Mouse (Mus musculus) embryonic facial prominence, embryonic 12.5 days (tissue): ENCODE measurements at regions not wholly inside any gene's neighbourhood (a gene's known extent, or its start where the extent isn't known, plus 50 kb on each side); places are given as distances from the start of the nearest gene placed in this dataset.

Experiments used
- ATAC-seq: fragments of 200-750 bp; cut with Nextera tagmentation; 2 replicates; pipeline ENCODE4 v1.8.0; 2017; ENCODE audit not compliant: insufficient number of reproducible peaks, insufficient read depth, low FRiP score, low TSS enrichment
- H3K27ac ChIP-seq: fragments of 300-500 bp; sonication (generic); 2 replicates; pipeline ENCODE4 v1.5.1; 2016; ENCODE audit warnings: mild to moderate bottlenecking
- H3K27me3 ChIP-seq: fragments of 300-500 bp; sonication (generic); 2 replicates; pipeline ENCODE4 v1.6.1; 2016; ENCODE audit warnings: mild to moderate bottlenecking, moderate library complexity
- H3K36me3 ChIP-seq: fragments of 300-500 bp; sonication (generic); 2 replicates; pipeline ENCODE4 v1.6.1; 2016; ENCODE audit warnings: mild to moderate bottlenecking
- H3K4me1 ChIP-seq: fragments of 300-500 bp; sonication (generic); 2 replicates; pipeline ENCODE4 v1.6.1; 2016
- H3K4me2 ChIP-seq: fragments of 300-500 bp; sonication (generic); replicated peaks from 2 replicates; pipeline ENCODE4 v1.6.1; 2016; ENCODE audit warnings: mild to moderate bottlenecking, moderate library complexity
- H3K4me3 ChIP-seq: fragments of 300-500 bp; sonication (generic); 2 replicates; pipeline ENCODE4 v1.5.1; 2016; ENCODE audit warnings: mild to moderate bottlenecking
- H3K9ac ChIP-seq: fragments of 300-500 bp; sonication (generic); 2 replicates; pipeline ENCODE4 v1.6.1; 2016; ENCODE audit warnings: mild to moderate bottlenecking, moderate library complexity
- H3K9me3 ChIP-seq: fragments of 300-500 bp; sonication (generic); 2 replicates; pipeline ENCODE4 v1.6.1; 2016; ENCODE audit warnings: mild to moderate bottlenecking, moderate library complexity
- WGBS: fragments of 180-500 bp; shearing (Covaris S2); methylation state at CpG from one replicate; pipeline ENCODE4 v1.1.7; 2016; 5-methylcytosine and 5-hydroxymethylcytosine counted together

DNA sequence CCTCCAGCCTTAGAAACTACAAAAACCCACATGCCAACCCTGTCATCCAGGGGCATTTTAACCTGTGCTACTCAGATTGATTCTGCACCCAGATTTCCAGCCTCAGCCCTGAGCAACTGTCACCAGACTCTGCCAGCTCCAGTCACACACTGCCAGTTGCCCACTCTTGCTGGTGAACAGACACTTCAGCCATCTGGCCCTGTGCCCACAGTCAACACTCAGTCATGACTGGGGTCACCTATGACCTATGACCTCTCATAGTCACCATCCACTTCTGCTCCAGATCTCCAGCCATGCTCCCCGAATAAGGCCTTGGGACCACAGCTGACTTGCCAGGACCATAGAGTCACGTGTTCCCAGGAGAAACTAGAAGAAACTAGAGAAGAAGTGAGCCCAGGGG, 146.0 kb upstream of the Spred2 start:
- H3K4me3 ChIP-seq, result no peak overlapping the region
- no peak overlapping the region for H3K9ac ChIP-seq
- no peak overlapping the region for H3K27ac ChIP-seq
- no peaks in the 10 kb centered on the region for H3K4me1 ChIP-seq
- no peak overlapping the region for H3K4me2 ChIP-seq
- 0 out of 2 replicates have a peak, but pooled peaks have one; percentile 28 for ATAC-seq
- H3K36me3 ChIP-seq, result no peaks in the 10 kb centered on the region
- WGBS, result 83% methylated on average over 2 of the region's 2 CpGs
- no peaks in the 10 kb centered on the region for H3K9me3 ChIP-seq
- no peaks in the 10 kb centered on the region for H3K27me3 ChIP-seq

DNA sequence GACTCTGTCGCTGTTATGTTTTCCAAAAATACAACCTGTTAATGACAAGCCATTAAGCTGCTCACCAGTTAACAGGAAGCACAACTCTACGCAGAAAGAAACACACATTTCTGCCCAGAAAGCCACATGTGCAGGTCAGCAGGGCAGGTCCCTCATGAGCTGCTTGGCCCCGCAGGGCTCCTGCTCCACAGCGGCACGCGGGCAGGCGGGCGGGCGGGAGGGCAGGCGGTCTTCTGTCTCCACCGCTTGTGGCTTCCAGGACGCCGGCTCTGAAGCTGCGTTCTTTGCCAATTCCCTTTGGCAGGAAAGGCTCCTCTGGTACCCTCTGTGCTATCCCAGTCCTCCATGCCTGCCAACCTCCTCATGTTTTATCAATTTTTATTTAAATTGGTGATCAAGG, 139.1 kb upstream of the Spred2 start:
- H3K9ac ChIP-seq, result no peak overlapping the region
- H3K4me1 ChIP-seq, result no peaks in the 10 kb centered on the region
- H3K36me3 ChIP-seq, result no peaks in the 10 kb centered on the region
- no peaks in the 10 kb centered on the region for H3K27me3 ChIP-seq
- no peak overlapping the region for H3K4me2 ChIP-seq
- no peak overlapping the region for H3K4me3 ChIP-seq
- peaks cover 4% of the 10 kb centered on the region; the same call in 1 of the 2 replicates for H3K9me3 ChIP-seq
- H3K27ac ChIP-seq, result no peak overlapping the region
- WGBS, result 48% methylated on average over 14 of the region's 14 CpGs
- no peak for ATAC-seq

DNA sequence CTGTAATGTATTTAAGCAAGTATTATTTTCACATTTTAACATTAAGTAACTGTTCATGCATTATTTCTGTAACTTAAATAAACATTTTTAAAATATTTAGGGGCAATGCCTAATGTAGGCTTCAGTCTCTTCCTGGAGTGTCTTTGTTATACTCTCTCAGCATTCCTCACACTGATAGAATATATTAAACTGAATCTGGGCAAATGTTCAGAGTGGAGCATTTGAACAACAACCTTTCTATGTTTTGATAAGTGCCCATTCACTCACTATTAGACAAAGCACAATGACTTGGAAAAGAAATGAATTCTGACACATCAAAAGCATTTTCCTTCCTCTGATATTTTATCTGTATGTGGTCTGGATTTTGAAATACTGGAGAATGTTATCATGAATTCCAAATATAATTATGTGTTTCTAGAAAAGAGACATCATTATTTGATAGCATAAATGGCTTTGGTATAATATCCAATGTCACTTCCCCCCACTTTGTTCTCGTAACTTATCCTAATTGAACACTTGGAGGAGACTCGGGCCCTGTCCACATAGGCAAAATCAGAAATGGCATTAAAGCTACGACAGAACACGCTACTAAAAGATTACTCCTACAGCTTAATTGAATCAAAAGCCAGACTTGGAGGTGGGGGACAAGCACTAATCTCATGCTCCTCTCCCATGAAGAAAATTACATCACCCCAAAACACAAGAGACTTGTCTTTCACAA, 127.1 kb upstream of the Spred2 start:
- H3K27ac ChIP-seq, result no peak overlapping the region
- H3K4me1 ChIP-seq, result no peaks in the 10 kb centered on the region
- no peaks in the 10 kb centered on the region for H3K9me3 ChIP-seq
- no peak overlapping the region for H3K4me2 ChIP-seq
- no peaks in the 10 kb centered on the region for H3K36me3 ChIP-seq
- WGBS, result 73% methylated on average over 4 of the region's 4 CpGs
- no peak for ATAC-seq
- H3K4me3 ChIP-seq, result no peak overlapping the region
- no peak overlapping the region for H3K9ac ChIP-seq
- H3K27me3 ChIP-seq, result no peaks in the 10 kb centered on the region

DNA sequence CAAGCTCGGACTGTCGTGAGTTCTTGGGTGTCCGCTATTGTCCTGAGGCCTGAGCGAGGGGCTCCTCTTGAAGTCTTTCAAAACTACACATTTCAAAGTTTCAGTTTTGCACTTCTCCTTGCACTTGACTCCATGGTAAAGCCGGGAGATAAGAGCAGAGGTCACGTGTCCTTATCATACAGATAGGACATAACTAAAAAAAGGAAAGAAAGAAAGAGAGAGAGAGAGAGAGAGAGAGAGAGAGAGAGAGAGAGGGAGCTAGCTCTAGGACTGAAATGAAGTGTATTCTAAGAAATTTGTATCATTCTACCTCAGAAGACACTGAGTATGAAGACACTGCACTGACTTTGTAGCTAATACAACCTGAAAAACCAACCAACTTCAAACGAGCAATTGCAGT, 114.8 kb upstream of the Spred2 start:
- Histone ChIP-seq H3K36me3 (no peaks in the 10 kb centered on the region), H3K4me3 (no peak overlapping the region), H3K4me1 (peaks cover 7% of the 10 kb centered on the region), H3K4me2 (no peak overlapping the region), H3K27me3 (no peaks in the 10 kb centered on the region), H3K27ac (no peak overlapping the region), H3K9ac (no peak overlapping the region), H3K9me3 (no peaks in the 10 kb centered on the region)
- ATAC-seq, result no peak
- 85% methylated on average over 7 of the region's 7 CpGs for WGBS

DNA sequence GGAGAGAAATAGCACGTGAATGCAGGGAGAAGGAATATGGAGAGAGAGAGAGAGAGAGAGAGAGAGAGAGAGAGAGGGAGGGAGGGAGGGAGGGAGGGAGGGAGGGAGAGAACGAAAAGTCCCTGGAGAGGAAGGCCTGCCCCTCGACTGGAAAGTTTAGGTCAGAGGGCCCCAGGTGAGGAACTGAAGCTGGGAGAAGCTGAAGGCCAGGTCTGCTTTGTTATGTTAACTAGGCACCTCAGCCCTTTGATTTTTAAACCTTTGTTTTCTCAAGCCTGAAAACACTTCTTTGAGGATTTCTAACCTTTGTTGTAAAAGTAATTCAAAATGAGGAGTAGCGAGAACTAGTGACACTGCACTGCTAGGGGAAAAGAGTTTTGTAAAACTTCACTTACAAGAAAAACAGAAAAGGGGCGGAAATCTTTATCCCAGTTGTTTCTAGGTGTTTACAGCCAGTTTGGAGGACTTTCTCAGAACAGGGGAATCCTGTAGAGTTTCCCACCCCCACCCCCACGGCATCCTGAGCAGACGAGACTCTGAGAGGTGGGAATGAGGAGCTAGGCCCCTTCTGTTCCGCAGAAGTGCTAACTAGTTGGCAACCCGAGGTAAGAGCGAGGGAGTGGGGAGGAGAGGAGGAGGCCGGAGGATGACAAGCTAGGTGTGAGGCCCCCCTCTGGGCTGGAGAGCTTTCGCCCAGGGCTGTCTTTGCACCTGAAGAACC, 112.7 kb upstream of the Spred2 start:
- H3K4me3 ChIP-seq, result no peak overlapping the region
- H3K27me3 ChIP-seq, result no peaks in the 10 kb centered on the region
- H3K9me3 ChIP-seq, result no peaks in the 10 kb centered on the region
- WGBS, result 20% methylated on average over 12 of the region's 12 CpGs
- H3K27ac ChIP-seq, result no peak overlapping the region
- H3K36me3 ChIP-seq, result no peaks in the 10 kb centered on the region
- peaks cover 7% of the 10 kb centered on the region for H3K4me1 ChIP-seq
- no peak for ATAC-seq
- peak overlapping the region; percentile 16; the same call in 1 of the 2 replicates for H3K4me2 ChIP-seq
- no peak overlapping the region; the same call in 1 of the 2 replicates for H3K9ac ChIP-seq

DNA sequence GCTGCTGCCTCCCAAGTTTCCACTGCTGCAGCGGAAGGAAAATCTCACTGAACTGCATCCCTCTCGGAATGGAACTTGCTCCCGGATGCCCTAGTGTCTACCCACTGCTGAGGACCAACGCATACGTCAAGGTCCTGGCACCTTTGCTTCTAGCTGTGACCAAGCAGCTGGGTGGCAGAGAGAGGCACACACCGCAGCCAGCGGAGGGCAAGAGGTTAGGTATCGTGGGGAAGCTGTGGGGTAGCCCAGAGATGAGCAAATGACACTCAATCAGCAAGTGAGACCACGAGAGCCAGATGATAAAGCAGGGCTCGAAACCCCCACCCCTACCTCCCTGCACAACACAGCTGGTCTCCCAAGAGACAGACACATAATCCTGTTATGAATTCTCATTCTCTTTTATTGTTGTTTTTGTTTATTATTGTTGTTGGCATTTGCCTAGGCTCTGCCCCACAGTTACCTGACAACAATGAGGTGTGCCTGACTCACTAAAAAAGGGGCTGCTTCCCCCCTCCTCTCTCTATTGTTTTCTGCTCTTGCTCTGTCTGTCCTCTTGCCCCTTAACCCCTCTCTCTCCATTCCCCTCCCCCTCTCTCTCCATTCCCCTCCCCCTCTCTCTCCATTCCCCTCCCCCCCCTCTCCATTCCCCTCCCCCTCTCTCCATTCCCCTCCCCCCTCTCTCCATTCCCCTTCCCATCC, 112.0 kb upstream of the Spred2 start:
- Histone ChIP-seq H3K4me2 (peak overlapping the region; percentile 16; the same call in 1 of the 2 replicates), H3K27ac (no peak overlapping the region), H3K36me3 (no peaks in the 10 kb centered on the region), H3K9me3 (no peaks in the 10 kb centered on the region), H3K4me1 (peaks cover 7% of the 10 kb centered on the region), H3K4me3 (no peak overlapping the region), H3K9ac (no peak overlapping the region; the same call in 1 of the 2 replicates), H3K27me3 (no peaks in the 10 kb centered on the region)
- ATAC-seq, result no peak
- 14% methylated on average over 10 of the region's 10 CpGs for WGBS

DNA sequence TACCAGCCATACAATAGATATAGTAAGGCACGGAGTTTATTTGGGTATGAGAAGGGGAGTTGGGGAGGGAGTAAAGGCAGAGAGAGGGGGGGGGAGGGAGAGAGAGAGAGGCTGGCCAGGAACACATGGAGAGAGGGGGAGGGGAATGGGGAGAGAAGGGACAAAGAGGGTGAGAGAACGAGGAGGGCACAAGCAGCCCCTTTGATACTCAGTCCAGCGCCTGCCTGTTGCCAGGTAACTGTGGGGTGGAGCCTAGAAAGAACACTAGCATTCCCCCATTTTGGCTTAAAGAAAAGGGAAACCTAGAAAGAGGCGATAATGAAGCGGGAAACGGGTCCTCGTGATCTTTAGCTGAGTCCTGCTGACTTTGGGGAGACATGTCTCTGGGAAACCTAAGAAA, 110.6 kb upstream of the Spred2 start:
- H3K4me1 ChIP-seq, result peaks cover 11% of the 10 kb centered on the region
- no peak overlapping the region for H3K4me3 ChIP-seq
- no peaks in the 10 kb centered on the region for H3K27me3 ChIP-seq
- no peak overlapping the region for H3K9ac ChIP-seq
- H3K9me3 ChIP-seq, result no peaks in the 10 kb centered on the region
- H3K4me2 ChIP-seq, result no peak overlapping the region
- WGBS, result 80% methylated on average over 7 of the region's 7 CpGs
- H3K27ac ChIP-seq, result no peak overlapping the region
- no peaks in the 10 kb centered on the region for H3K36me3 ChIP-seq
- ATAC-seq, result no peak

DNA sequence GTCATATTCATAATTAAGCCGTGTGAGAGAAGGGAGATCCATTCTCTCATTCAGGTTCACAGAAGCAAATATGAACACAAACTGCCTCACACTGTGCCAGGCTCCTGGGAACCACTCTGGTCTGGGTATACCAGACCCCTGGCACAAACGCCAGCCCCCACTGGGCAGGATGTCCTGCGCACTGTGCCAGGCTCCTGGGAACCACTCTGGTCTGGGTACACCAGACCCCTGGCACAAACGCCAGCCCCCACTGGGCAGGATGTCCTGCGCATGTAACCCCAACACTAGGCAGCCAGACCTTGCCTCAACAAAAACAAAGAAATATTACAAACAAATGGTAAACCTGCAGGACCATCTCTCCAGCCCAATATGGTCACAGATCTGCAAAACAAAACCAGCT, 101.2 kb upstream of the Spred2 start:
- Histone ChIP-seq H3K27me3 (no peaks in the 10 kb centered on the region), H3K9me3 (no peaks in the 10 kb centered on the region), H3K9ac (no peak overlapping the region), H3K4me1 (no peaks in the 10 kb centered on the region), H3K27ac (no peak overlapping the region), H3K4me3 (no peak overlapping the region), H3K36me3 (no peaks in the 10 kb centered on the region), H3K4me2 (no peak overlapping the region)
- WGBS, result 82% methylated on average over 5 of the region's 5 CpGs
- no peak for ATAC-seq

DNA sequence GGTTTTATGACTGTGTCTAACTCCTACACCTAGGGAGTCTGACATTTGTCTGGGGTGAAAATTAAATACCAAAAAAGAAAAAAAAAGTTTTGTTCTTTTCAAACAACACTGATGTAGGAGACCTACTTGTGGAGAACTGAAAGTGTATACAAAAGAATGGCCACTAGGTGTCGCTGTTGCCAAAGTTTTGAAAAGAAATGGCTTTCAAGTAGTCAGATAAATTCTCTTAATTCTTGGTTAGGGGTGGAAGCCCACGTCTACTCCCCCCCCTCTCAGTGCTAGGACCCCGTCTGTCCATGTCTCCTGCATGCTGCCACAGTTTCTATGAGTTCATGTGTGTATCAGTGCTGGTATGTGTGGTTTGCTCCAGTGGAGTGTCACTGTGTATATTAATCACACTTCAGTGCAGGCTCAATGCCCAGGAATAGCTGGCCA, 100.7 kb upstream of the Spred2 start:
- no peaks in the 10 kb centered on the region for H3K4me1 ChIP-seq
- no peak overlapping the region for H3K4me3 ChIP-seq
- no peak overlapping the region for H3K27ac ChIP-seq
- H3K9me3 ChIP-seq, result no peaks in the 10 kb centered on the region
- ATAC-seq, result no peak
- H3K36me3 ChIP-seq, result no peaks in the 10 kb centered on the region
- 0% methylated on average over 3 of the region's 3 CpGs for WGBS
- no peak overlapping the region for H3K9ac ChIP-seq
- H3K4me2 ChIP-seq, result no peak overlapping the region
- no peaks in the 10 kb centered on the region for H3K27me3 ChIP-seq

DNA sequence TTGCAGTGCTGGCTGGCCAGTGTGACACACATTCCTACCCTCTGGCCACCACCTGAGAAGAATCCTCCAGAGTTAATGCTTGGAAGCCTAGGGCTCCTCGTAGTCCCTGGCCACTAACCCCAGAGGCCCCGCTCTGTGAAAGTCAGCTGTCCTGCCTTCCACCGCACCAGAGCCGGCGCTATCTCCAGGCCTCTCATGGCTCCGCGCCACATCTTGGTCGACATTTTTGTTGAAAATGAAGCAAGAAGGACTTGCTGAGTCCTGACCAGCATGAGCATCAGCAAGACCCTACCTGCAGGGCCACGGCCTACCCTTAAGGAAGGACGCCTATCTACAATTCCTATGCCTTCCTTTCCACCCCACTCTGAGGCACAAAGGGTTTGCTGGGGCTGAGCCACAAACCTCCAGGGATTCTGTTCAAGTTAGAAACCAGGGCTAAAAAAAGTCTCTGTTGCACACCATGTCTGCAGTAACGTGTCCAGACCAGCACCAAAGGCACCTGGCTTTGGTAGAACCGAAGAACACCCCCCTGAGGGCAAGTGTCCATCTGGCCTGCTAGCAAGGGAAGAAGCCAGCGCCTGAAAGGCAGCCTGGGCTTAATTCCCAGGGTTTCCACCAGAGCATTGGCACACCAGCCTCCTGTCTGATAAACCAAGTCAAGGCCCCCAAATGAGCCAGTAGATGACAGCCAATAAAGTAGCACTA, 97.5 kb upstream of the Spred2 start:
- Histone ChIP-seq H3K4me1 (0 out of 2 replicates have a peak, but pooled peaks cover 9% of the 10 kb centered on the region), H3K4me2 (no peak overlapping the region), H3K27ac (no peak overlapping the region), H3K9me3 (no peaks in the 10 kb centered on the region), H3K27me3 (no peaks in the 10 kb centered on the region), H3K36me3 (no peaks in the 10 kb centered on the region), H3K4me3 (no peak overlapping the region), H3K9ac (no peak overlapping the region)
- 85% methylated on average over 13 of the region's 13 CpGs for WGBS
- ATAC-seq, result no peak

DNA sequence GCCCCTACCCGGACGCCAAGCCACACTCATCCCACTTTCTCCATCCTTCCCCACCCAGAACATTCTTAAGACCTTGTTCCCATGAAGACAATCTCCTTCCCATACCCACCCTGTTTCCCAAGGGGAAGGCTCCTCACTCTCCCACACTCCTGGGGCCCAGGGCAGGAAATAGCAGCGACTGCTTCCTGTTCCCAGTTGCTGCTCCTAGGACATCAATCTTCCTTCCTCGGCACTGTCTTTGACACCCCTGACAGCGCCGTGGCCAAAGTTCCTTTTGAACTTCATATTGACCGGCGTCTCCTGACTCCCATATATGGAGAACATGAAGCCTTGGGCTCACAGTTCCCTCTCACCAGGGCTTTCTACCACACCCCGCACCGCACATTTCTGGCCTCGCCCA, 96.2 kb upstream of the Spred2 start:
- no peak overlapping the region for H3K4me2 ChIP-seq
- H3K4me3 ChIP-seq, result no peak overlapping the region
- no peak overlapping the region for H3K27ac ChIP-seq
- 80% methylated on average over 11 of the region's 11 CpGs for WGBS
- no peak overlapping the region for H3K9ac ChIP-seq
- no peaks in the 10 kb centered on the region for H3K36me3 ChIP-seq
- ATAC-seq, result no peak
- H3K4me1 ChIP-seq, result 0 out of 2 replicates have a peak, but pooled peaks cover 9% of the 10 kb centered on the region
- H3K27me3 ChIP-seq, result no peaks in the 10 kb centered on the region
- H3K9me3 ChIP-seq, result no peaks in the 10 kb centered on the region
